Mouse (Mus musculus) lung, postnatal 0 days (tissue): ENCODE results near the gene Map3k1.

Source experiments
- CTCF ChIP-seq: IDR thresholded peaks from 2 replicates; pipeline ENCODE4 v1.5.1; 2016; ENCODE audit warnings: antibody characterized with exemption, mild to moderate bottlenecking
- EP300 ChIP-seq: IDR thresholded peaks from 2 replicates; pipeline ENCODE4 v1.6.1; 2016; ENCODE audit warnings: antibody characterized with exemption, mild to moderate bottlenecking, control low read depth

GRCm38 (mm10) chr13:111777179-111777578, 31.6 kb downstream of the Map3k1 start:
- TF ChIP-seq CTCF (no peak), EP300 (no peak)
